Mouse (Mus musculus): ENCODE measurements around the gene Ergic3.

- TF ChIP-seq POLR2A (IDR thresholded peaks at IDR 0.05; ENCODE audit: insufficient read depth, low read depth, low read length) (no peak), CTCF (IDR thresholded peaks at IDR 0.05; ENCODE audit: insufficient read depth, low read depth, low read length) (no peak)
Measured at GRCm38 (mm10) chr2:156025482-156025881, 17.6 kb downstream of the Ergic3 start.

Measured in olfactory bulb, adult 2 months (tissue).